Mouse (Mus musculus) stomach, embryonic 14.5 days (tissue): ENCODE measurements around the gene Sgpp1. TPM values are rescaled to one million over a fixed set of nuclear protein-coding genes. Genes with fewer than 3 reads are reported as not detected.

ENCODE experiments used
- ATAC-seq: fragments of 200-750 bp; cut with Nextera tagmentation; 2 replicates; pipeline ENCODE4 v1.8.0; 2017; ENCODE audit warnings: low read depth, moderate TSS enrichment; ENCODE audit not compliant: insufficient number of reproducible peaks, insufficient read depth, low FRiP score
- H3K27ac ChIP-seq: fragments of 300-500 bp; sonication (generic); 2 replicates; pipeline ENCODE4 v1.5.1; 2014; ENCODE audit warnings: mild to moderate bottlenecking, low read length, moderate library complexity, mixed read lengths
- H3K27me3 ChIP-seq: fragments of 300-500 bp; sonication (generic); 2 replicates; pipeline ENCODE4 v1.6.1; 2014; ENCODE audit warnings: low read length, control low read depth, mixed read lengths; ENCODE audit not compliant: control insufficient read depth, insufficient read depth
- H3K36me3 ChIP-seq: fragments of 300-500 bp; sonication (generic); 2 replicates; pipeline ENCODE4 v1.6.1; 2014; ENCODE audit warnings: mild to moderate bottlenecking, control low read depth, low read length, moderate library complexity, mixed read lengths; ENCODE audit not compliant: control insufficient read depth, insufficient read depth
- H3K4me1 ChIP-seq: fragments of 300-500 bp; sonication (generic); 2 replicates; pipeline ENCODE4 v1.6.1; 2014; ENCODE audit warnings: low read length, control low read depth, mixed read lengths; ENCODE audit not compliant: control insufficient read depth, insufficient read depth
- H3K4me2 ChIP-seq: fragments of 300-500 bp; sonication (generic); replicated peaks from 2 replicates; pipeline ENCODE4 v1.6.1; 2014; ENCODE audit warnings: low read depth, low read length, control low read depth
- H3K4me3 ChIP-seq: fragments of 300-500 bp; sonication (generic); 2 replicates; pipeline ENCODE4 v1.5.1; 2014; ENCODE audit warnings: low read depth, low read length, control low read depth
- H3K9ac ChIP-seq: fragments of 300-500 bp; sonication (generic); replicated peaks from 2 replicates; pipeline ENCODE4 v1.6.1; 2014; ENCODE audit warnings: low read depth, mild to moderate bottlenecking, control low read depth, low read length, moderate library complexity, mixed read lengths
- H3K9me3 ChIP-seq: fragments of 300-500 bp; sonication (generic); 2 replicates; pipeline ENCODE4 v1.6.1; 2016; ENCODE audit warnings: low read depth, low read length, control low read depth; ENCODE audit not compliant: control insufficient read depth
- WGBS: fragments of 180-500 bp; shearing (Covaris S2); extraction: QIAGEN DNeasy Blood & Tissue Kit; methylation state at CpG from one replicate; pipeline ENCODE4 v1.1.7; 2014; 5-methylcytosine and 5-hydroxymethylcytosine counted together
- polyA plus RNA-seq: library from polyadenylated mRNA; unstranded; fragments of >200 nt; fragmentation: Nextera tagmentation; extraction: Ambion mirVana; gene quantifications from 2 replicates; pipeline ENCODE4 v1.2.1, GENCODE M21; 2014

The Sgpp1 gene
- 19.6 and 23.5 TPM in 2 replicates for polyA plus RNA-seq

DNA sequence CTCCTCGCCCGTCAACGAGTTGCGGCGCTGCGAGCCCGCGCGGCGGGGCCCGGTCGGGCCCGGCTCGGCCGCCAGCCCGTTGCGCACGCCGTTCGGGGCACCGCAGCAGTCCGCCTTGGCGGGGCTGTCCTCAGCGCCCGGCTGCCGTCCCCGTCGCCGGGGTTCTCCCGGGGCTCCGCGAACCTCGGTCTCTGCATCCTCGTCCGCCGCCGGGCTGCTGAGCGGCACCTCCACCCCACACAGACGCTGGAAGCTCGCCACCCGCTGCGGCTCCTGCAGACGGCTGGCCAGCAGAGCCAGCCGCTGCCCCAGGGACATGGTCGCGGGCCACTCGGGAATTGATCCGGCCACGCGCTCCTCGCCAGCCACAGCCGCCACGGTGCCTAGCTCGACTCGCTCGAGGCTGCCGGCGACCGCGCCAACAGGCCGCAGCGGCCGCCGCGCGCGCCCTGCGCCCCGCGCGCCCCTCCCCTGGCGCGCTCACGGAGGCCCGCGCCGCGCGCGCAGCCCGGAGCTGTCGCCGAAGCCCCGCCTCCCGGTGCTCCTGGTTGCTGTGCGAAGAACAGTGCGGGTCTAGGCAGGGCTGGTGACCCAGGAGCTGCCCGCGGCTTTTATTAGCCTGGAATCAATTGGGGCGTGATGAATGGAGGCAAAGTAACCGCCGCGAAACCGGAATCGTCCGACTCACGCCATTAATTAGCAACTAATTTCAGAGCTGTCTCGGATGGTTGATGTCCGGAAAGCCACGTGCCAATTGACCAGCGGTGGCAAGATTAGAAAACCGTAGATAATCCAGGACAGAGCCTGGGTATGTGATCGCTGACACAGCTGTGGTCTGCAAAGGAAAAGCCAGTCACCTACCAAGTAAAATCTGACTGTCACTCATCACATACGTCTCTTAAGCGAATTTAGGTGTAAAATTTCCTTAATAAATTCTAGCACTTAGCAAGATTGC is at the start of gene Sgpp1:
TSS of gene Sgpp1 (minus strand) at position 484 of the 955 bp plus-strand sequence.
- 1% methylated on average over 91 of the region's 105 CpGs for WGBS
- H3K4me3 ChIP-seq: peak within 1 kb of the TSS; percentile 83
- peak; percentile 90 for ATAC-seq
- H3K4me2 ChIP-seq: peak within 1 kb of the TSS; percentile 91
- peaks cover 9% of the 10 kb centered on the region; the same call in 1 of the 2 replicates for H3K4me1 ChIP-seq
- H3K9ac ChIP-seq: peak within 1 kb of the TSS; percentile 85
- H3K9me3 ChIP-seq: no peaks in the 10 kb centered on the region
- peak within 1 kb of the TSS; percentile 68; the same call in 1 of the 2 replicates for H3K27ac ChIP-seq
- no peaks in the 10 kb centered on the region for H3K27me3 ChIP-seq
- no peaks in the 10 kb centered on the region for H3K36me3 ChIP-seq

DNA sequence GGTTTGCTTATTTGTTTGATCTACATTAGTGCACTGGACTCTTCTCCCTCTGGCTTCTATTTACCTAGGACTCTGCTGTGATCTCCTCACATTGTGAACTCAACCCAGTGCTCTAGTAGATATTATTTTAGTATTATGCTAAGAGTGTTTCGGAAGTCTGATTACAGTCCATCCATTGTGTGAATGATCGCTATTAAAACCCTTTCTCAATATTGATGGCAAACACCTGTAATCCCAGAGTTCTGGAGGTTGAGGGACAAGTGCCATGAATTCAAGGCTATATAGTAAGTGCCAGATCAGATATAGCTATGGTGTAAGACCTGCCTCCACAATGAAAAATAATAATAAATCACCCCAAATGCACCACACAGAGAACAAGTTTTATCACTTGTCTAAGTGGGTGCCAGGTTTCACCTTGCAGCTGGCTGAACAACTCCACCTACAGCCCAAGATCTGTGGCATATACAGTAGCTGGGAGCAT is 48.8 kb upstream of the Sgpp1 start:
- Histone ChIP-seq H3K9me3 (no peaks in the 10 kb centered on the region; the same call in 1 of the 2 replicates), H3K4me3 (no peak overlapping the region), H3K36me3 (no peaks in the 10 kb centered on the region), H3K4me2 (no peak overlapping the region), H3K4me1 (no peaks in the 10 kb centered on the region), H3K27ac (no peak overlapping the region), H3K27me3 (no peaks in the 10 kb centered on the region), H3K9ac (no peak overlapping the region)
- 76% methylated on average over 2 of the region's 2 CpGs for WGBS
- no peak for ATAC-seq

DNA sequence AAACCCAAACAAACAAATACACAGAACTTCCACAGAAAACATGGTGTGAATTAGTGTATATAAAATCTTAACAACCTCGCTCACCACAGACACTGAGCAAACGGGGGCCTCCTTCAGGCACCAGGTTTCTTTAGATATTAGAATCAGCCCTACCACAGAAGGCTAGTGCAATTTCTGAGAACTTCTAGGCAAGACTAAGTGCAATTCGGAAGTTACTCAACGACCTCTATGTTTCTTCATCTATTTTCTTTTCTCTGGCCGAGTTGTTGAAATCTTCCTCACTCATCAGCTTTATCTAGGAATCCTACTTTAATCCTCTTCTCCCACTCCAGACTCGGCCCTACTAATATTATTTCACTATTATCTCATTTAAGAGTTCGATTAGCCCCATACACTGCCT is 46.5 kb upstream of the Sgpp1 start:
- H3K27me3 ChIP-seq: no peaks in the 10 kb centered on the region
- no peak for ATAC-seq
- H3K9me3 ChIP-seq: no peaks in the 10 kb centered on the region; the same call in 1 of the 2 replicates
- no peak overlapping the region for H3K27ac ChIP-seq
- 80% methylated on average over 7 of the region's 7 CpGs for WGBS
- H3K4me1 ChIP-seq: no peaks in the 10 kb centered on the region
- no peaks in the 10 kb centered on the region for H3K36me3 ChIP-seq
- no peak overlapping the region for H3K9ac ChIP-seq
- no peak overlapping the region for H3K4me2 ChIP-seq
- no peak overlapping the region for H3K4me3 ChIP-seq

DNA sequence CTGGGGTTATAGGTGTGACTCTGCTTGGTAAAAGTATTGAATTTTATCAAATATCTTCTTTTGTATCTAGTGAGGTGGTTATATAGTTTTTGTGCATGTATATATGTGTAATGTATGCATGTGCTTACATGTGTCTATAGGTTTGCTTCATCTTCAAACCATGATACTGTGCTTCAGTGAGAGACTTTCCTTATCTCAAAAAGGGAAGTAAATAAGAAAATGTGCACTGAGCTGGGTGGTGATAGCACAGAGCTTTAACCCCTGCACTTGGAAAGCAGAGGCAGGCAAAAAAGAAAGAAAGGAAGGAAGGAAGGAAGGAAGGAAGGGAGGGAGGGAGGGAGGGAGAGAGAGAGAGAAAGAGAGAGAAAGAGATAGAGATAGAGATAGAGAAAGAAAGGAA is 45.9 kb upstream of the Sgpp1 start:
- ATAC-seq: no peak
- H3K9ac ChIP-seq: no peak overlapping the region
- H3K9me3 ChIP-seq: no peaks in the 10 kb centered on the region; the same call in 1 of the 2 replicates
- no peak overlapping the region for H3K4me2 ChIP-seq
- H3K27ac ChIP-seq: no peak overlapping the region
- H3K27me3 ChIP-seq: no peaks in the 10 kb centered on the region
- H3K36me3 ChIP-seq: no peaks in the 10 kb centered on the region
- H3K4me1 ChIP-seq: no peaks in the 10 kb centered on the region
- no peak overlapping the region for H3K4me3 ChIP-seq

DNA sequence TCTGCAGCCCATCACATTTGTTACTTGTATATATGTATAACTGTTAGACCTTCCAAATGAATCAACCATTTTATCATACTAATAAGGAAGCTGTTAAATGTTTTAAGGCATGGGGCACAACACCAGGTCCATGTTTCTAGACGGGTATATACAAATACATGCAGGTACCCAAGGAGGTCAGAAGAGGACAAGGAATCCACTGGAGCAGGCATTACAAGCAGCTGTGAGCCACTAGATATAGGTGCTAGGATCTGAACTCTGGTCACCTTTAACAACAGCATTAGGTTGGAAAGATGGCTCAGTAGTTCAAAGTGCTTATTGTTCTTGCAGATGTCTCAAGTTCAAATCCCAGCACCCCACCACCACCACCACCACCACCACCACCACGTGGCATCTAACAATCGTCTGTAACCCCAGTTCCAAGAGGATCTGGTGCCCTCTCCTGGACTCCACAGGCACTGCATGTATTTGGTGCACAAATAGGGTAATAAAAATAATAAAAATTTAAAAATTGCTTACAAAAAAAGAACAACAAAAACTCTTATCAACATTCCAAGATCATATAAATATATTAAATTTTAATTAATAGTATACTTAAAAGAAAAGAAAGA is 37.0 kb upstream of the Sgpp1 start:
- H3K4me1 ChIP-seq: no peaks in the 10 kb centered on the region
- H3K36me3 ChIP-seq: no peaks in the 10 kb centered on the region
- H3K27me3 ChIP-seq: no peaks in the 10 kb centered on the region
- H3K9me3 ChIP-seq: no peaks in the 10 kb centered on the region
- H3K9ac ChIP-seq: no peak overlapping the region
- 30% methylated on average over 3 of the region's 3 CpGs for WGBS
- H3K4me3 ChIP-seq: no peak overlapping the region
- no peak overlapping the region for H3K4me2 ChIP-seq
- H3K27ac ChIP-seq: no peak overlapping the region
- no peak for ATAC-seq

DNA sequence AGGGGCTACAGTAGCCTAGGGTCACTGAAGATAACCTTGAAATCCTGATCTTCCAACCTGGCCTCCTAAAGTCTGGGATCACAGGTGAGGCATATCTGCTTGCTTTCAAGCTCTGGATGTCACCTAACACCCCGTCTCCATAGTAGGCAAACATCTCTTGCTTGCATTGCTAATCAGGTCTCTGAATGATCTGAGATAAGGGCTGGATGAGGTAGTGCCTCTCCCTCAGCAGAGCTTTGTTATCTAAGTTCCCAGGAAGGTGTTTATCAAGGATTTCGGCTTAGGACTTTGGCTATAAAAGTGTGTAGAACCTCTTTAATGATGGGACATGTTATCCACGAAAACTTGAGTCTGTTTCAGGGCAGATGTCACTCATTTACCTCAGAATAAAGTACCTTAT is 35.9 kb upstream of the Sgpp1 start:
- Histone ChIP-seq H3K9ac (no peak overlapping the region), H3K27me3 (no peaks in the 10 kb centered on the region), H3K4me3 (no peak overlapping the region), H3K4me2 (no peak overlapping the region), H3K27ac (no peak overlapping the region), H3K36me3 (no peaks in the 10 kb centered on the region), H3K4me1 (peaks cover 4% of the 10 kb centered on the region; the same call in 1 of the 2 replicates), H3K9me3 (no peaks in the 10 kb centered on the region)
- ATAC-seq: no peak
- 33% methylated on average over 3 of the region's 3 CpGs for WGBS

DNA sequence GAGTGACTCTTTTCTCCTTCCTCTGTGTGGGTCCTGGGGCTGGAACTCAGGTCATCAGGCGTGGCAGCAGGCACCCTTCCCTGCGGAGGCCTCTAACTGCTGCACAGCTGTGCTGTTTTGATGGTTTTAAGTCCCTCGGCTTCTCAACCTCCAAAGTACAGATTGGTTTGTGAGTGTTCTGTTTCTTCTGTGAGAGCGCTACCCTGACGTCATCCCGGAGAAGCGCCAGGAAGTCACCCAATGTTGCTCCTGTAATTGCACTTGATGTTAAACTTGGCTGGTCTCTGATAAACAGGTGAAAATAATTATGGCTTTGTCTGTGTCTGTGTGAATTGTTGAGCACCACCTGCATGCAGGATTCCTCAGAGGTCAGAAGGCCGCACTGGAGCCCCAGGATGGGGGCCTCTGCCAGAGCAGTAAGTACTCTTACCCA is 31.4 kb upstream of the Sgpp1 start:
- H3K4me2 ChIP-seq: no peak overlapping the region
- no peak overlapping the region for H3K27ac ChIP-seq
- 54% methylated on average over 8 of the region's 8 CpGs for WGBS
- H3K9me3 ChIP-seq: no peaks in the 10 kb centered on the region
- H3K4me1 ChIP-seq: peaks cover 4% of the 10 kb centered on the region; the same call in 1 of the 2 replicates
- no peaks in the 10 kb centered on the region for H3K36me3 ChIP-seq
- H3K4me3 ChIP-seq: no peak overlapping the region
- no peak for ATAC-seq
- no peak overlapping the region for H3K9ac ChIP-seq
- H3K27me3 ChIP-seq: no peaks in the 10 kb centered on the region

DNA sequence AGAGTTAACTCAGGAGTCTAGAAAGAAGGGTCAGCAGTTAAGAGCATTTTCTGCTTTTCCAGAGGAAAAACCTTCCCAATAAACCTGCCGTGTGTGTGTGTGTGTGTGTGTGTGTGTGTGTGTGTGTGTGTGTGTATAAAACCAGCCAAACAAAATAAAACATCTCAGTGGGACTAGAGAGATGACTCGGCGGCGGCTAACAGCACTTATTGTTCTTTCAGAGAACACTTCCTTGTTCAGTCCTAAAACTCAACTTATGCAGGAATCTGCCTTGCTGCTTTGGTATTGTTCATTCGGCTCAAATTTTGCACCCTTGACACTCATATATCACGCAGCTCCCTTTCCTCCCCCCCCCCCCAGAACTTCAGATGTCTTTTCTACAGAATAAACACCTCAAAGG is 30.9 kb upstream of the Sgpp1 start:
- Histone ChIP-seq H3K36me3 (no peaks in the 10 kb centered on the region), H3K27me3 (no peaks in the 10 kb centered on the region), H3K4me2 (no peak overlapping the region), H3K9me3 (no peaks in the 10 kb centered on the region), H3K4me1 (peaks cover 4% of the 10 kb centered on the region; the same call in 1 of the 2 replicates), H3K4me3 (no peak overlapping the region), H3K27ac (no peak overlapping the region), H3K9ac (no peak overlapping the region)
- WGBS: 54% methylated on average over 6 of the region's 6 CpGs
- no peak for ATAC-seq
